Mouse (Mus musculus) heart, postnatal 0 days (tissue): Measurements from ENCODE around the gene Tedc2. TPM values are rescaled to one million over a fixed set of nuclear protein-coding genes. Genes with fewer than 3 reads are reported as not detected.

Source experiments
- ATAC-seq: fragments of 200-750 bp; cut with Nextera tagmentation; 2 replicates; pipeline ENCODE4 v1.8.0; 2017; ENCODE audit warnings: low read depth, moderate number of reproducible peaks, moderate library complexity; ENCODE audit not compliant: insufficient read depth
- DNase-seq: peaks from one replicate; pipeline ENCODE4 v3.0.0-alpha.2; 2016; ENCODE audit warnings: low spot score
- H3K27ac ChIP-seq: fragments of 300-500 bp; sonication (generic); 2 replicates; pipeline ENCODE4 v1.5.1; 2014; ENCODE audit warnings: low read depth, mild to moderate bottlenecking
- H3K27me3 ChIP-seq: fragments of 300-500 bp; sonication (generic); 2 replicates; pipeline ENCODE4 v1.6.1; 2014; ENCODE audit warnings: low read length, mixed read lengths; ENCODE audit not compliant: control insufficient read depth, insufficient read depth
- H3K36me3 ChIP-seq: fragments of 300-500 bp; sonication (generic); replicated peaks from 2 replicates; pipeline ENCODE4 v1.6.1; 2014; ENCODE audit warnings: low read length, mixed read lengths; ENCODE audit not compliant: control insufficient read depth, insufficient read depth
- H3K4me1 ChIP-seq: fragments of 300-500 bp; sonication (generic); 2 replicates; pipeline ENCODE4 v1.6.1; 2014; ENCODE audit warnings: antibody characterized with exemption; ENCODE audit not compliant: control insufficient read depth, insufficient read depth
- H3K4me2 ChIP-seq: fragments of 300-500 bp; sonication (generic); 2 replicates; pipeline ENCODE4 v1.6.1; 2014; ENCODE audit warnings: low read depth, mild to moderate bottlenecking, low read length, moderate library complexity
- H3K4me3 ChIP-seq: fragments of 300-500 bp; sonication (generic); 2 replicates; pipeline ENCODE4 v1.5.1; 2014; ENCODE audit warnings: low read depth, low read length
- H3K9ac ChIP-seq: fragments of 300-500 bp; sonication (generic); replicated peaks from 2 replicates; pipeline ENCODE4 v1.6.1; 2014; ENCODE audit warnings: low read depth, low read length, mixed read lengths
- H3K9me3 ChIP-seq: fragments of 300-500 bp; sonication (generic); replicated peaks from 2 replicates; pipeline ENCODE4 v1.6.1; 2016; ENCODE audit warnings: low read length; ENCODE audit not compliant: control insufficient read depth
- CTCF ChIP-seq: IDR thresholded peaks from 2 replicates; pipeline ENCODE4 v1.5.1; 2016; ENCODE audit warnings: antibody characterized with exemption, control low read depth, low read depth
- EP300 ChIP-seq: IDR thresholded peaks from 2 replicates; pipeline ENCODE4 v1.6.1; 2016; ENCODE audit warnings: antibody characterized with exemption, low read depth
- WGBS: fragments of 180-500 bp; shearing (Covaris S2); extraction: QIAGEN DNeasy Blood & Tissue Kit; methylation state at CpG from one replicate; pipeline ENCODE4 v1.1.7; 2014; 5-methylcytosine and 5-hydroxymethylcytosine counted together
- polyA plus RNA-seq: library from polyadenylated mRNA; unstranded; fragments of >200 nt; fragmentation: Nextera tagmentation; extraction: Ambion mirVana; gene quantifications from 2 replicates; pipeline ENCODE4 v1.2.1, GENCODE M21; 2015
- total RNA-seq: library from RNA; depleted of rRNA; stranded (reverse); fragments of >200 nt; gene quantifications from 2 replicates; pipeline ENCODE4 v1.2.3, GENCODE M21; 2014; ENCODE audit warnings: low replicate concordance

The Tedc2 gene
- total and polyA plus RNA-seq, 2 experiments from 2014 or later: 3.1 to 12.7 TPM

- no peak for DNase-seq
- no peak for TF ChIP-seq EP300
- TF ChIP-seq CTCF: no peak
Observed at GRCm38 (mm10) chr17:24211631-24212440, 8.8 kb downstream of the Tedc2 start.

GRCm38 (mm10) chr17:24210591-24210990, 10.1 kb downstream of the Tedc2 start:
- no peak overlapping the region for H3K4me3 ChIP-seq
- no peak overlapping the region for H3K9ac ChIP-seq
- no peaks in the 10 kb centered on the region for H3K9me3 ChIP-seq
- 91% methylated on average over 3 of the region's 3 CpGs for WGBS
- H3K27ac ChIP-seq: no peak overlapping the region
- DNase-seq (no peak), ATAC-seq (no peak)
- no peak for TF ChIP-seq CTCF
- TF ChIP-seq EP300: no peak
- no peaks in the 10 kb centered on the region for H3K36me3 ChIP-seq
- peaks cover 48% of the 10 kb centered on the region for H3K27me3 ChIP-seq
- no peak overlapping the region for H3K4me2 ChIP-seq
- peaks cover 25% of the 10 kb centered on the region for H3K4me1 ChIP-seq

More at GRCm38 (mm10) chr17:24211631-24212440, 8.8 kb downstream of the Tedc2 start:
- WGBS: 5% methylated on average over 37 of the region's 37 CpGs
- no peak for ATAC-seq
- Histone ChIP-seq H3K9me3 (no peaks in the 10 kb centered on the region), H3K4me2 (peak overlapping the region; percentile 65), H3K27ac (no peak overlapping the region), H3K27me3 (peaks cover 38% of the 10 kb centered on the region), H3K4me1 (peaks cover 13% of the 10 kb centered on the region), H3K9ac (peak overlapping the region; percentile 55), H3K36me3 (peaks cover 5% of the 10 kb centered on the region; the same call in 1 of the 2 replicates), H3K4me3 (peak overlapping the region; percentile 36)

- Histone ChIP-seq H3K4me1 (peaks cover 30% of the 10 kb centered on the region), H3K9me3 (no peaks in the 10 kb centered on the region), H3K27ac (no peak overlapping the region), H3K4me3 (no peak overlapping the region), H3K36me3 (no peaks in the 10 kb centered on the region), H3K4me2 (no peak overlapping the region), H3K27me3 (peaks cover 48% of the 10 kb centered on the region), H3K9ac (no peak overlapping the region)
- no peak for DNase-seq
- TF ChIP-seq EP300 (no peak), CTCF (no peak)
- ATAC-seq: no peak
- 71% methylated on average over 3 of the region's 3 CpGs for WGBS
Observed at GRCm38 (mm10) chr17:24209916-24210240, 10.8 kb downstream of the Tedc2 start.

GRCm38 (mm10) chr17:24209043-24209915, 11.4 kb downstream of the Tedc2 start, which contains the start of gene Ntn3:
Gene Ntn3, minus strand, starts transcription at chr17:24209531.
- H3K9ac ChIP-seq: peak within 1 kb of the TSS; percentile 49
- H3K4me3 ChIP-seq: peak within 1 kb of the TSS; percentile 39
- H3K27ac ChIP-seq: no peak within 1 kb of the TSS
- DNase-seq: no peak
- WGBS: 4% methylated on average over 32 of the region's 43 CpGs
- TF ChIP-seq CTCF (no peak), EP300 (no peak)
- H3K4me1 ChIP-seq: peaks cover 36% of the 10 kb centered on the region
- H3K27me3 ChIP-seq: peaks cover 48% of the 10 kb centered on the region
- H3K4me2 ChIP-seq: peak within 1 kb of the TSS; percentile 71
- peak; percentile 19; the same call in 1 of the 2 replicates for ATAC-seq
- H3K9me3 ChIP-seq: no peaks in the 10 kb centered on the region
- no peaks in the 10 kb centered on the region for H3K36me3 ChIP-seq

GRCm38 (mm10) chr17:24208641-24209042, 12.0 kb downstream of the Tedc2 start:
- H3K27me3 ChIP-seq: peaks cover 48% of the 10 kb centered on the region
- no peaks in the 10 kb centered on the region for H3K9me3 ChIP-seq
- DNase-seq (no peak), ATAC-seq (peak; percentile 7; the same call in 1 of the 2 replicates)
- H3K4me2 ChIP-seq: peak overlapping the region; percentile 71
- no peak for TF ChIP-seq CTCF
- no peak for TF ChIP-seq EP300
- H3K4me1 ChIP-seq: peaks cover 43% of the 10 kb centered on the region
- H3K9ac ChIP-seq: peak overlapping the region; percentile 49
- peak overlapping the region; percentile 39 for H3K4me3 ChIP-seq
- H3K36me3 ChIP-seq: no peaks in the 10 kb centered on the region
- whole genome bisulfite sequencing: 5% methylated on average over 29 of the region's 29 CpGs
- H3K27ac ChIP-seq: no peak overlapping the region
